26 mouse cellular contexts compared by ENCODE assay signal in the genomic region with DNA sequence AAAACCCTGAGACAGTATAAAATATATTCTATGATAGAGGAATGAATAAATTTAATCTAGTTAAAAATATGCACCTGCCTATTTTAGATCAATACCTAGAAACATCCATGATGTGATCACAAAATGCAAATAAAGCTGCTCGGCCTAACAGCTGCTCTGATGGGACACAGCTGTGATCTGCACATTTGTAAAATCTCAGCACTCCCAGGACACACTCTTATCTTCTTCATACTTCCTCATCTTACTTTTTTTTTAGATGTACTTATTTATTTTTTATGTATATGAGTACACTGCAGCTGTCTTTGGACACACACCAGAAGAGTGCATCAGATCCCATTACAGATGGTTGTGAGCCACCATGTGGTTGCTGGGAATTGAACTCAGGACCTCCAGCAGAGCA.
"Had no signal": no experiment of that assay in that cellular context is flagged by ENCODE, and none has a peak within 500 bp of the region (broad histone marks: within the 10 kb centered on the region; RNA-seq: fewer than 3 reads in every experiment).

No protein-coding gene starts in this region.

- H3K27me3 ChIP-seq: embryonic facial prominence, embryonic 12.5 days; embryonic facial prominence, embryonic 13.5 days; embryonic facial prominence, embryonic 15.5 days; forebrain, embryonic 12.5 days; forebrain, embryonic 13.5 days; forebrain, embryonic 15.5 days had no signal

- DNase-seq: cerebellum, adult 9-10 months; cerebellum, adult 9-11 months; cerebellum, postnatal 10 days; cerebellum, postnatal 14 days; cerebellum, postnatal 25 days; cerebellum, postnatal 36 days; embryo, embryonic 11 days; forebrain, postnatal 0 days; gastrocnemius, adult 2 months; gastrocnemius, postnatal 10 days; gastrocnemius, postnatal 14 days; gastrocnemius, postnatal 25 days; gastrocnemius, postnatal 36 days; heart, adult 18-20 months; heart, adult 2 months had no signal

- H3K4me3 ChIP-seq: embryonic facial prominence, embryonic 10.5 days; embryonic facial prominence, embryonic 12.5 days; embryonic facial prominence, embryonic 13.5 days; embryonic facial prominence, embryonic 15.5 days; erythroblast, embryonic 14.5 days; forebrain, embryonic 10.5 days; forebrain, embryonic 12.5 days; forebrain, embryonic 13.5 days; forebrain, embryonic 15.5 days; gastrocnemius, adult 2 months; heart, adult 2 months had no signal

- H3K9ac ChIP-seq: embryonic facial prominence, embryonic 12.5 days; embryonic facial prominence, embryonic 13.5 days; embryonic facial prominence, embryonic 15.5 days; forebrain, embryonic 12.5 days; forebrain, embryonic 13.5 days; forebrain, embryonic 15.5 days; forebrain, postnatal 0 days had no signal

- H3K9me3 ChIP-seq: embryonic facial prominence, embryonic 10.5 days; embryonic facial prominence, embryonic 12.5 days; embryonic facial prominence, embryonic 13.5 days; embryonic facial prominence, embryonic 15.5 days; forebrain, embryonic 10.5 days; forebrain, embryonic 12.5 days; forebrain, embryonic 13.5 days; forebrain, embryonic 15.5 days had no signal

- H3K4me1 ChIP-seq: embryonic facial prominence, embryonic 10.5 days; embryonic facial prominence, embryonic 12.5 days; embryonic facial prominence, embryonic 13.5 days; embryonic facial prominence, embryonic 15.5 days; forebrain, embryonic 10.5 days; forebrain, embryonic 12.5 days; forebrain, embryonic 13.5 days; forebrain, embryonic 15.5 days had no signal

- H3K27ac ChIP-seq: embryonic facial prominence, embryonic 10.5 days; embryonic facial prominence, embryonic 12.5 days; embryonic facial prominence, embryonic 13.5 days; embryonic facial prominence, embryonic 15.5 days; forebrain, embryonic 10.5 days; forebrain, embryonic 12.5 days; forebrain, embryonic 13.5 days; forebrain, embryonic 15.5 days; gastrocnemius, adult 2 months; heart, adult 2 months had no signal

- H3K4me2 ChIP-seq: embryonic facial prominence, embryonic 12.5 days; embryonic facial prominence, embryonic 13.5 days; embryonic facial prominence, embryonic 15.5 days; forebrain, embryonic 12.5 days; forebrain, embryonic 13.5 days; forebrain, embryonic 15.5 days had no signal

- ATAC-seq: forebrain, embryonic 13.5 days; forebrain, embryonic 14.5 days; forebrain, embryonic 15.5 days; forebrain, embryonic 16.5 days; forebrain, postnatal 0 days had no signal
